Mouse (Mus musculus): ENCODE measurements around the gene Gm9833.

The Gm9833 gene

GRCm38 (mm10) chr3:10121956-10122739 is 34.2 kb downstream of the Gm9833 start:
- in situ Hi-C loops (cut with MboI, MseI), result no loop called here

- in situ Hi-C loops (cut with MboI, MseI), result no loop called here
These were observed 35.7 kb downstream of the Gm9833 start for GRCm38 (mm10) chr3:10123615-10124014.

GRCm38 (mm10) chr3:10124071-10124470 is 36.2 kb downstream of the Gm9833 start:
- in situ Hi-C loops (cut with MboI, MseI), result no loop called here

GRCm38 (mm10) chr3:10125301-10125700 is 37.4 kb downstream of the Gm9833 start:
- in situ Hi-C loops (cut with MboI, MseI), result no loop called here

- in situ Hi-C loops (cut with MboI, MseI), result no loop called here
These were observed 38.1 kb downstream of the Gm9833 start for GRCm38 (mm10) chr3:10126036-10126435.

GRCm38 (mm10) chr3:10126502-10126901 is 38.6 kb downstream of the Gm9833 start:
- in situ Hi-C loops (cut with MboI, MseI), result no loop called here

- in situ Hi-C loops (cut with MboI, MseI), result no loop called here
These were observed 39.0 kb downstream of the Gm9833 start for GRCm38 (mm10) chr3:10126952-10127351.

GRCm38 (mm10) chr3:10127505-10127904 is 39.6 kb downstream of the Gm9833 start:
- in situ Hi-C loops (cut with MboI, MseI), result no loop called here

Data from T-helper 1 cell (primary cell).